Mouse (Mus musculus) 3134 (cell line): ENCODE results near the gene Ddx42.

Experiments
- DNase-seq: peaks from one replicate; pipeline ENCODE4 v3.0.0-alpha.2; 2011; ENCODE audit warnings: low spot score; ENCODE audit not compliant: insufficient read length; ENCODE audit errors: extremely low read depth

The Ddx42 gene

GRCm38 (mm10) chr11:106267311-106267852 is 50.7 kb downstream of the Ddx42 start:
- DNase-seq = no peak

DNA sequence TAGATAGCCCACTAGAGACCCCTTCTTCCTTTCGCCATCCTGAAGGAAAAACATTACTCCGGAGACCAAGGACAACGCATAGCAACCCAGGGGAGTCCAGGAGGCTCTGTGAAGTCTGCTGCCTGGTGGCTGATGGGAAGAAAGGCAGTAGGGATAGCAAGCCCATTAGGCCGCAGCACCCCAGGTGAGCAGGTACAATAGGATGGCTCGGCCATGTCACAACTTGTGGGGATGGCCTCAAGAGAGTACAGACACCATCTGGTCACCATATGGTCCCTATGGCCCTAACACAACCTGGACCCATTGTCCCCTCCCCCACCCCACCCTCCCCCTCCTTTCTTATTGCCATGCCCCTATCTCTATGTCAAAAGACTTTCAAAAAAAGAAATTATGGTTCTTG is 51.1 kb downstream of the Ddx42 start:
- DNase-seq = no peak

GRCm38 (mm10) chr11:106268326-106269059 is 51.8 kb downstream of the Ddx42 start:
- DNase-seq = no peak

- DNase-seq = no peak
Observed at GRCm38 (mm10) chr11:106269060-106269431, 52.3 kb downstream of the Ddx42 start.

- no peak for DNase-seq
Observed at GRCm38 (mm10) chr11:106271131-106271793, 54.5 kb downstream of the Ddx42 start.

DNA sequence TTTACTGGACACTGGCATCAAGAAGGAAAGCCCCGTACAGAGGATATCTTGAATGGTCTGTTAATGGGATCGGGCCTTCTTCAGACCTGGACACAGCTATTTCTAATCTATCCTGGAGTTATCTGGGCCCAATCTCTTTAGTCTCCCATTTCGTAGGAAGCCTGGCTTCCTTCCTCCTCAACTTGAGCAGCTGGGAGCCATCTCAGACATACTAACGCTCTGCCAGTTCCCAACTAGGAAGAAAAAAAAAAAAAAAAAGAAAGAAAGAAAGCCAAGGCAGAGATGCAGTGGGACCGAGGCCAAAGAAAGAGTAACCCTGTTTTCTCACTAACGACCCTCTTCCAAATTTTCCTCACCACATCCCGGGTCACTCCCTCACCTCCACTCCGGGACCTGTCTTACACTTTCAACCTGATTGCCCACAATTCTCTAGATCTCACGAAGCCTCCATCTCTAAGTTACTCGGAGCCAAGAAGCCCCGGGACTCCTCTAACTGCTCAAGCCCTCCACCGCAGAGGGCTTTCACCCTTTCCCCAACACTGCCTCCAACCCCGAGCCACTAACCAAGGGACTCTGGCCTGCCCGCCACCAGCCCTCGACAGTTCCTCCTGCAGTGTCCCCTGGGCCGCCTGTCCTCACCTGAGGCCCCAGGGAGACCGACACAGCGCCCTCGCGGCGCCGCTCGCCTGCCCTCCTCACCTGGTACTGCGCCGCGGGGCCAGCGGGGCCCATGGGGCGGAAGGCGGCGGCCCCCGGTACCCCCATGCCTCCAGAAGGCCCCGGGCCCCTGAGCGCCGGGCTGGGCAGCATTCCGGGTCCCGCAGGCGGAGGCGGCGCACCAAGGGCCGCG is 55.3 kb downstream of the Ddx42 start:
- no peak for DNase-seq

DNA sequence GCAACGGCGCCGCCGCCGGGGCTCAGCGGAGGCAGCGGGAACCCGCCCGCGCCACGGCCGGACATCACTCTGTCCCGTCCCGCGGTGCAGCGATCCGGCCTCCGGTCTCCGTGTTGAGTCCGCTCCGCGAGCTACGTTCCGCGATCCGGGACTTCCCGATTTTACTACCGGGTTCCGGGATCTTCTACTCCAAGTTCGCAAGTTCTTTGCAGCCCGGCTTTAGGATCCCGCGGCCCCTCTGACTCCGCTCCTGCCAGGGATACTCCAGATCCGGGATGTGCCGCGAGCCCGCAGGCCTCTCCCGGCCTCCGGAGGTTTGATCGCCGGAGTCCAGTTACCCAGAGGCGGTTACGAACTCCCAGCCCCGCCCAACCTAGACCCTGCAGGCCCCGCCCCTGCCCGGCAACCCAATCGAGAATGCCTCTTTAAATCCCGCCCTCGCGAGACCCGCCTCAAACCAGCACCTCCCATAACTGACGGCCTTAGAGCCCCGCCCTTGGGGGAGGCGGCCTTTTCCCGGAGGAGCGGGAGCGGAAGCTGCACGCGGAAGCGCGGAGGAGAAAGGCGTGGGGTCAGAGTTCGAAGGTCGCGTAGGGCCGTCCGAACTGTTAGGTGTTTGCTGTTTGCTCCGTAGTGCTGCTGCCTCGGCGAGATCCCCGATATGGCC is 56.1 kb downstream of the Ddx42 start, which contains the start of gene Smarcd2:
Gene Smarcd2 (minus strand): TSS at position 329 of the 667 bp plus-strand sequence.
- DNase-seq = peak; percentile 99

DNA sequence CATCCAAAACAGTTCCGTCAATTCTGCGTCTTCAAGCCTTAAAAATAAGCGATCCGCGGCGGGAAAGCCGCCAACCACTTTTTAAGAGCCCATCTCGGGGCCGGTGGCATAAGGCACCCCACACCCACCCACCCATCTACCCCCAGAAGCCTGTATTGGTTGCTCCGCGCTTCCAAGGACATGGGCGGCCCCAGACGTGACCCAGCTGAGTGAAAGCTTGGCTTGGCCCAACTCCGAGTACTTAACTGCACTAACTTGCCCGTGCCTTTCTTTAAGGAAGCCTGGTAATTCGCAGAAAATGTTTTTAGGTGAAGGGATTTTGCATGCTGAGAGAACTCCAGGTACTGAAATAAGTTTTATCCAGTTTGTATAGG is 56.6 kb downstream of the Ddx42 start:
- DNase-seq = no peak

- no peak for DNase-seq
Observed at GRCm38 (mm10) chr11:106273811-106274210, 57.1 kb downstream of the Ddx42 start.

GRCm38 (mm10) chr11:106274374-106274773 is 57.6 kb downstream of the Ddx42 start:
- DNase-seq = no peak

- DNase-seq = no peak
Observed at GRCm38 (mm10) chr11:106274971-106275411, 58.3 kb downstream of the Ddx42 start.

GRCm38 (mm10) chr11:106276454-106276853 is 59.7 kb downstream of the Ddx42 start, which contains the start of gene Tcam1:
Gene Tcam1 (plus strand): TSS chr11:106276672.
- no peak for DNase-seq

GRCm38 (mm10) chr11:106282452-106282851 is 65.7 kb downstream of the Ddx42 start:
- no peak for DNase-seq

GRCm38 (mm10) chr11:106283371-106283770 is 66.6 kb downstream of the Ddx42 start:
- no peak for DNase-seq

DNA sequence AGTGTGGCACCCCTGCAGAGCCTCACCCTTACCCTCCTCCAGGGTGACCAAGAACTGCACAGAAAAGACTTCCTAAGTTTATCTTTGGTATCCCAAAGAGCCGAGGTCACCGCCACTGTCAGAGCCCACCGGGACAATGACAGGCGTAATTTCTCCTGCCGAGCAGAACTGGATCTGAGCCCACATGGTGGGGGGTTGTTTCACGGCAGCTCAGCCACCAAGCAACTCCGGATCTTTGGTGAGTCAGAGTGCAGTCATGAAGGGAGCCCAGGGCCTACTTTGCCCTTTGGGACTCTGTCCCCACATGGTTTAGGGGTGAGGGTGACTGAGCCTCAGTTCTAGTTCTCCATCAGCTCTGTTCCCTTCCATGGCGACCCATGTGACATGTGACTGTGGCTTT is 67.4 kb downstream of the Ddx42 start:
- DNase-seq = no peak

- no peak for DNase-seq
Observed at GRCm38 (mm10) chr11:106286206-106286605, 69.5 kb downstream of the Ddx42 start.

GRCm38 (mm10) chr11:106286987-106287386 is 70.3 kb downstream of the Ddx42 start:
- no peak for DNase-seq

GRCm38 (mm10) chr11:106289369-106289768 is 72.6 kb downstream of the Ddx42 start:
- DNase-seq = no peak

- no peak for DNase-seq
Observed at GRCm38 (mm10) chr11:106290376-106290775, 73.7 kb downstream of the Ddx42 start.

DNA sequence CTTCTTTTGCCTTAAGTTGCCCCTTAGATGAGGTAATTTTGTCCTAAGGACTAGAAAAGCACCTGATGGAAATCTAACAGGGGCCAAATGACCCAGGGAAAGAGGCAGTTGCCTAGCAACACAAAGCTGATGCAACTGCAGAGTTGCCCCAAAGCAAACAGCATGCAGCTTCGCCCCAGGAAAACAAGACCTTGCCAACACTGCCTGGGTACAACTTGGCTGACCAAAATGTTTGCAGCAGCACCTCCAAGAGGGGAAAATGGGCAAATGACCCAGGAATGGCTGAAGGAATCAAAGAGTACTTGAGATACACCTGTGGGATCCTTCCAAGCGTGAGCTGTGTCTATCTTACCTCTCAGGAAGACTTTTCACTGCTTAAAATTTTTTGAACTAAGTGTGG is 75.1 kb downstream of the Ddx42 start:
- DNase-seq = no peak
